Mouse (Mus musculus) liver, embryonic 14.5 days (tissue): ENCODE data around the gene Npffr2.

Source experiments
- CTCF ChIP-seq: IDR thresholded peaks from 2 replicates; pipeline ENCODE4 v1.5.1; 2016; ENCODE audit warnings: antibody characterized with exemption, low read depth, control low read depth
- EP300 ChIP-seq: IDR thresholded peaks from 2 replicates; pipeline ENCODE4 v1.6.1; 2016; ENCODE audit warnings: antibody characterized with exemption, low read depth

- no peak for TF ChIP-seq CTCF
- no peak for TF ChIP-seq EP300
Observed at GRCm38 (mm10) chr5:89492560-89492959, 34.7 kb upstream of the Npffr2 start.
